Mouse (Mus musculus): Measurements from ENCODE around the gene Sv2c.

- TF ChIP-seq CTCF (IDR thresholded peaks at IDR 0.05; ENCODE audit: extremely low read depth, insufficient read depth, insufficient read length, insufficient replicate concordance) = no peak
- no peak for TF ChIP-seq POLR2A (IDR thresholded peaks at IDR 0.05; ENCODE audit: low read depth, low read length)
Measured at GRCm38 (mm10) chr13:95966791-95967190, 165.6 kb downstream of the Sv2c start.

Data from spleen, adult 2 months (tissue).